Mouse (Mus musculus): Measurements from ENCODE around the gene Def8. TPM values are rescaled to one million over a fixed set of nuclear protein-coding genes. Genes with fewer than 3 reads are reported as not detected.

The Def8 gene
- polyA plus RNA-seq, 1 experiment from 2014 or later, result 34.1 TPM

DNA sequence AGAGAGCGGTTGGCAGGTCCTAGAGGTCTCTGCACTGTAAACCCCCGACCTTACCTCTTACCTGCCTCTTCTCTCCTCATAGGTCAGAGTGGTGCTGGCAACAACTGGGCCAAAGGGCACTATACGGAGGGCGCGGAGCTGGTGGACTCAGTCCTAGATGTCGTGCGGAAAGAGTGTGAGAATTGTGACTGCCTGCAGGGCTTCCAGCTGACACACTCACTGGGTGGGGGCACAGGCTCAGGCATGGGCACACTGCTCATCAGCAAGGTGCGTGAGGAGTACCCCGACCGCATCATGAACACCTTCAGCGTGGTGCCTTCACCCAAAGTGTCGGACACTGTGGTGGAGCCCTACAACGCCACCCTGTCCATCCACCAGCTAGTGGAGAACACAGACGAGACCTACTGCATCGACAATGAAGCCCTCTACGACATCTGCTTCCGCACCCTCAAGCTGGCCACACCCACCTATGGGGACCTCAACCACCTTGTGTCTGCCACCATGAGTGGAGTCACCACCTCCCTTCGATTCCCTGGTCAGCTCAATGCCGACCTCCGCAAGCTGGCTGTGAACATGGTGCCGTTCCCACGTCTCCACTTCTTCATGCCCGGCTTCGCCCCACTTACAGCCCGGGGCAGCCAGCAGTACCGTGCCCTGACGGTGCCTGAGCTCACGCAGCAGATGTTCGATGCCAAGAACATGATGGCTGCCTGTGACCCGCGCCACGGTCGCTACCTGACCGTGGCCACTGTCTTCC is 2.6 kb upstream of the Def8 start:
- 88% methylated on average over 34 of the region's 34 CpGs for WGBS
- ATAC-seq (ENCODE audit: insufficient read depth) (no peak), DNase-seq (no peak)
- Histone ChIP-seq H3K4me2 (no peak overlapping the region), H3K9ac (no peak overlapping the region), H3K4me3 (ENCODE audit: low read depth, low read length) (no peak overlapping the region), H3K4me1 (ENCODE audit: insufficient read depth) (no peaks in the 10 kb centered on the region), H3K36me3 (ENCODE audit: insufficient read depth) (no peaks in the 10 kb centered on the region), H3K27ac (ENCODE audit: low read depth) (no peak overlapping the region), H3K27me3 (ENCODE audit: insufficient read depth, low read length) (no peaks in the 10 kb centered on the region), H3K9me3 (ENCODE audit: low read depth, low read length) (no peaks in the 10 kb centered on the region)
- TF ChIP-seq CTCF (IDR thresholded peaks at IDR 0.05; ENCODE audit: low read depth), result no peak

- no peaks in the 10 kb centered on the region for H3K4me1 ChIP-seq (ENCODE audit: insufficient read depth)
- H3K27me3 ChIP-seq (ENCODE audit: insufficient read depth, low read length), result no peaks in the 10 kb centered on the region
- peaks cover under 1% of the 10 kb centered on the region; the same call in 1 of the 2 replicates for H3K9me3 ChIP-seq (ENCODE audit: low read depth, low read length)
- no peaks in the 10 kb centered on the region for H3K36me3 ChIP-seq (ENCODE audit: insufficient read depth)
- no peak for TF ChIP-seq CTCF (IDR thresholded peaks at IDR 0.05; ENCODE audit: low read depth)
- WGBS, result 82% methylated on average over 19 of the region's 19 CpGs
- H3K4me3 ChIP-seq (ENCODE audit: low read depth, low read length), result no peak overlapping the region
- no peak overlapping the region for H3K27ac ChIP-seq (ENCODE audit: low read depth)
- no peak overlapping the region for H3K4me2 ChIP-seq
- DNase-seq (no peak), ATAC-seq (ENCODE audit: insufficient read depth) (no peak)
- no peak overlapping the region for H3K9ac ChIP-seq
Observed at GRCm38 (mm10) chr8:123421325-123421724, 2.0 kb upstream of the Def8 start.

DNA sequence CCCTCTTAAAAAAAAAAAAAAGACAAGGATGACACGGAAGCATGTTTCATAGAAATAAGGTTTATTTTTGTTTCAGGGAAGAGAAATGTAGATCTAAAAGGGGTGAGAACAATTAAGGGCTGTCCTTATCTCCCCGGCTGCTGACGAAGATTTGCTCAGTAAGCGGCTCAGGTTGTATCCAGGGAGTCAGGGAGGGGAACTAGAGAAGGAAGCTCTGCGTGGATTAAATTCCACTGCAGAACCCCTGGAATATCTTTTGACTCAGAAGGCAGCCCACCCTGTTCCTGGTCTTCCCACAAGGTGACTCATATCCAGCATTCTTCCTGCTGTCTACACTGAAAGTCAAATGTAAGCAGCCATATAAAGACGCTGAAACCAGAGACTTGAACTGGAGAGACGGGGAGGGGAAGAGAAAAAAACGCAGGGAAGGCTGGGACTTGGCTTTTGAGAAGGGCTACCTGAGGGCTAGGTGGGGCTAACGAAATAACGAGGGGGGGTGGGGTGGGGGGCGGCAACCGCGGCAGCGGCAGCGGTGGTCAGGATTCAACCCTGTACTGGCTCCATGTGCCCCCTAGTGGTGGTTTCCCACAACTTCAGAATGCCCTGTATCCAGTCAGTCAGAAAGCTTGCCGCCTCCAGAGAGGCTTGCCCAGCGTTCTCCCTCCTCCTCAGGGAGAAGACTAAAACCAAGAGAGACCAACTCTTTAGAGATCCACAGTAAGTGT is 1.1 kb upstream of the Def8 start:
- WGBS, result 7% methylated on average over 17 of the region's 17 CpGs
- peaks cover 10% of the 10 kb centered on the region; the same call in 1 of the 2 replicates for H3K9me3 ChIP-seq (ENCODE audit: low read depth, low read length)
- H3K27me3 ChIP-seq (ENCODE audit: insufficient read depth, low read length), result no peaks in the 10 kb centered on the region
- ATAC-seq (ENCODE audit: insufficient read depth) (peak; percentile 52; the same call in 1 of the 2 replicates), DNase-seq (peak; percentile 85)
- TF ChIP-seq CTCF (IDR thresholded peaks at IDR 0.05; ENCODE audit: low read depth), result peak; percentile 78
- peak overlapping the region; percentile 54 for H3K4me2 ChIP-seq
- peak overlapping the region; percentile 9; the same call in 1 of the 2 replicates for H3K4me3 ChIP-seq (ENCODE audit: low read depth, low read length)
- H3K4me1 ChIP-seq (ENCODE audit: insufficient read depth), result no peaks in the 10 kb centered on the region
- no peak overlapping the region; the same call in 1 of the 2 replicates for H3K9ac ChIP-seq
- no peaks in the 10 kb centered on the region for H3K36me3 ChIP-seq (ENCODE audit: insufficient read depth)
- H3K27ac ChIP-seq (ENCODE audit: low read depth), result no peak overlapping the region

GRCm38 (mm10) chr8:123422781-123423159 is 557 bp upstream of the Def8 start:
- Histone ChIP-seq H3K4me3 (ENCODE audit: low read depth, low read length) (no peak overlapping the region), H3K4me2 (peak overlapping the region; percentile 54; the same call in 1 of the 2 replicates), H3K27me3 (ENCODE audit: insufficient read depth, low read length) (no peaks in the 10 kb centered on the region), H3K4me1 (ENCODE audit: insufficient read depth) (no peaks in the 10 kb centered on the region), H3K27ac (ENCODE audit: low read depth) (no peak overlapping the region), H3K36me3 (ENCODE audit: insufficient read depth) (no peaks in the 10 kb centered on the region), H3K9me3 (ENCODE audit: low read depth, low read length) (peaks cover 15% of the 10 kb centered on the region; the same call in 1 of the 2 replicates), H3K9ac (no peak overlapping the region)
- WGBS, result 14% methylated on average over 3 of the region's 3 CpGs
- no peak for DNase-seq
- no peak for TF ChIP-seq CTCF (IDR thresholded peaks at IDR 0.05; ENCODE audit: low read depth)
- no peak for ATAC-seq (ENCODE audit: insufficient read depth)

DNA sequence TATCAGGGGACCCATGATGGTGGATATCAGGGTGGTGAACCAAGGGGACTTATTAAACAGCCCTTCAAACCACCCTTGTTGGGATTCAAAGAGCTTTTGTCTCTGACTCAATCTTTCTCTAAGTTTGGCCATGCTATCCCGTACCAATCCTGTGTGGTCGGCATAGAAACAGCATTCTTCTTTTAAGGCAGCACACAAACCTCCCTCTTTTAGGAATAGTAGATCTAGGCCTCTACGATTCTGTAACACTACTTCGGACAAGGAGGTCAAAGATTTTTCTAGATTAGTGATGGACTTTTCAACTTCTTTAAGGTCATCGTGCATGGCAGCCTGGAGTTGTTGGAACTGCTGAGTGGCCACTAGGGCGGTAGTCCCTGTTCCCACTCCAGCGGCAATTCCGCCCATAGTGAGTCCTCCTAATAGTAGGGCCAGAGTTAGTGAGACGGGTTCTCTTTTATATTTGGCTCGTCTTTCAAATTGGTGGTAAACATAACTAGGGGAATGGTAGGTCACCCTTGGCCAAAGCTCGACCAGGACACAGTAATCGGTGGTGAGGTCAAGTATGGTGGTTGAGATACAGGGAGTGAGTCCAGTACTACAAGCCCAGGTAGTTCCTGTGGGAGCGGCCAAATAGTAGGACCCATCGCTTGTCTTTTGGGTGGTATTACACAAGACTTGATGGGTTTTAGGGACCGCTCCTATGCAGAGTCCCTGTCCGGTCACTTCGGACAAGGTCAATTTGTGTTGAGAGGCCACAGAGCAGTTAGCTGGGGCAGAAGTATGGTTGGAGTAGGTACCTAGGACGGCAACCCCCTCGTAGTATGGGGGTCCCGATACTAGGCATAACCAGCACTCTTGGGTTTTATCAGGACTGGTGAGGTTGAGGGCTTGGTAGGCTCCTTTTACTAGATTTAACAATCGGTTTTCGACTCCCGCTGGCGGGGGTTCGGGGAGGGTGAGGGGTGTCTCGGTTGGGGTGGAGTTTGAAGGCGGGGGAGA is 3.5 kb downstream of the Def8 start:
- H3K4me2 ChIP-seq, result no peak overlapping the region
- H3K4me1 ChIP-seq (ENCODE audit: insufficient read depth), result no peaks in the 10 kb centered on the region
- H3K9ac ChIP-seq, result no peak overlapping the region
- H3K4me3 ChIP-seq (ENCODE audit: low read depth, low read length), result no peak overlapping the region
- DNase-seq, result no peak
- H3K27ac ChIP-seq (ENCODE audit: low read depth), result no peak overlapping the region
- 95% methylated on average over 27 of the region's 27 CpGs for WGBS
- ATAC-seq (ENCODE audit: insufficient read depth), result no peak
- H3K27me3 ChIP-seq (ENCODE audit: insufficient read depth, low read length), result no peaks in the 10 kb centered on the region
- H3K36me3 ChIP-seq (ENCODE audit: insufficient read depth), result no peaks in the 10 kb centered on the region
- TF ChIP-seq CTCF (IDR thresholded peaks at IDR 0.05; ENCODE audit: low read depth), result no peak
- H3K9me3 ChIP-seq (ENCODE audit: low read depth, low read length), result peaks cover 33% of the 10 kb centered on the region

GRCm38 (mm10) chr8:123427639-123428275 is 4.4 kb downstream of the Def8 start:
- Histone ChIP-seq H3K9ac (no peak overlapping the region), H3K4me2 (no peak overlapping the region), H3K27me3 (ENCODE audit: insufficient read depth, low read length) (no peaks in the 10 kb centered on the region), H3K36me3 (ENCODE audit: insufficient read depth) (no peaks in the 10 kb centered on the region), H3K27ac (ENCODE audit: low read depth) (no peak overlapping the region), H3K4me3 (ENCODE audit: low read depth, low read length) (no peak overlapping the region), H3K9me3 (ENCODE audit: low read depth, low read length) (peaks cover 39% of the 10 kb centered on the region), H3K4me1 (ENCODE audit: insufficient read depth) (no peaks in the 10 kb centered on the region)
- DNase-seq (no peak), ATAC-seq (ENCODE audit: insufficient read depth) (no peak)
- 95% methylated on average over 24 of the region's 24 CpGs for WGBS
- no peak for TF ChIP-seq CTCF (IDR thresholded peaks at IDR 0.05; ENCODE audit: low read depth)
